Mouse (Mus musculus) erythroblast, adult 5-6 weeks (primary cell): ENCODE results near the gene Vps13c. TPM values are rescaled to one million over a fixed set of nuclear protein-coding genes. Genes with fewer than 3 reads are reported as not detected.

ENCODE experiments used
- ATAC-seq: replicated peaks from 2 replicates; pipeline ENCODE4 v1.8.0; 2016; ENCODE audit warnings: moderate number of reproducible peaks, mild to moderate bottlenecking, moderate TSS enrichment, inconsistent platforms; ENCODE audit not compliant: poor library complexity, low FRiP score, severe bottlenecking
- total RNA-seq, 2 experiments: library from RNA; stranded (forward) in 1 of 2; stranded (reverse) in 1 of 2; fragments of 150-400 nt in 1 of 2; fragments of 200-764, 138-1000 nt in 1 of 2; gene quantifications; 2 replicates each; pipeline versions ENCODE4 v1.2.3 to v1.2.4; 2015 to 2017; ENCODE audit warnings: low replicate concordance in 2 of 2

Vps13c gene
- total RNA-seq, 2 experiments from 2014 or later: 6.5 to 6.7 TPM

GRCm38 (mm10) chr9:67830411-67831358 lies 9.5 kb upstream of the Vps13c start:
- ATAC-seq: no peak

GRCm38 (mm10) chr9:67831359-67832045 lies 8.7 kb upstream of the Vps13c start:
- no peak for ATAC-seq

GRCm38 (mm10) chr9:67832046-67832605 lies 8.1 kb upstream of the Vps13c start, which contains the start of gene C2cd4a:
Gene C2cd4a, minus strand, starts transcription at chr9:67832330.
- ATAC-seq: no peak

- ATAC-seq: no peak
Observed at GRCm38 (mm10) chr9:67834535-67834934, 5.7 kb upstream of the Vps13c start.

- ATAC-seq: no peak
Observed at GRCm38 (mm10) chr9:67837311-67837710, 2.9 kb upstream of the Vps13c start.

GRCm38 (mm10) chr9:67842797-67843196 lies 2.6 kb downstream of the Vps13c start:
- ATAC-seq: no peak

- ATAC-seq: no peak
Observed at GRCm38 (mm10) chr9:67845012-67845411, 4.8 kb downstream of the Vps13c start.

GRCm38 (mm10) chr9:67845648-67846047 lies 5.5 kb downstream of the Vps13c start:
- ATAC-seq: 0 out of 2 replicates have a peak, but pooled peaks have one; percentile 33

GRCm38 (mm10) chr9:67846089-67846488 lies 5.9 kb downstream of the Vps13c start:
- no peak for ATAC-seq

GRCm38 (mm10) chr9:67847606-67848005 lies 7.4 kb downstream of the Vps13c start:
- ATAC-seq: no peak

- no peak for ATAC-seq
Observed at GRCm38 (mm10) chr9:67849397-67849796, 9.2 kb downstream of the Vps13c start.

GRCm38 (mm10) chr9:67849846-67850245 lies 9.7 kb downstream of the Vps13c start:
- no peak for ATAC-seq

GRCm38 (mm10) chr9:67851150-67851549 lies 11.0 kb downstream of the Vps13c start:
- no peak for ATAC-seq

GRCm38 (mm10) chr9:67860273-67860672 lies 20.1 kb downstream of the Vps13c start:
- no peak for ATAC-seq

- ATAC-seq: no peak
Observed at GRCm38 (mm10) chr9:67863332-67863731, 23.1 kb downstream of the Vps13c start.

- ATAC-seq: no peak
Observed at GRCm38 (mm10) chr9:67864011-67864410, 23.8 kb downstream of the Vps13c start.

GRCm38 (mm10) chr9:67865411-67865810 lies 25.2 kb downstream of the Vps13c start:
- no peak for ATAC-seq

- ATAC-seq: no peak
Observed at GRCm38 (mm10) chr9:67867411-67867810, 27.2 kb downstream of the Vps13c start.

- peak; percentile 66 for ATAC-seq
Observed at GRCm38 (mm10) chr9:67869691-67870450, 29.7 kb downstream of the Vps13c start.
